Mouse (Mus musculus): ENCODE data around the gene 3110082I17Rik. TPM values are rescaled to one million over a fixed set of nuclear protein-coding genes. Genes with fewer than 3 reads are reported as not detected.

Gene 3110082I17Rik
- polyA plus RNA-seq, 1 experiment from 2014 or later = 12.7 TPM

DNA sequence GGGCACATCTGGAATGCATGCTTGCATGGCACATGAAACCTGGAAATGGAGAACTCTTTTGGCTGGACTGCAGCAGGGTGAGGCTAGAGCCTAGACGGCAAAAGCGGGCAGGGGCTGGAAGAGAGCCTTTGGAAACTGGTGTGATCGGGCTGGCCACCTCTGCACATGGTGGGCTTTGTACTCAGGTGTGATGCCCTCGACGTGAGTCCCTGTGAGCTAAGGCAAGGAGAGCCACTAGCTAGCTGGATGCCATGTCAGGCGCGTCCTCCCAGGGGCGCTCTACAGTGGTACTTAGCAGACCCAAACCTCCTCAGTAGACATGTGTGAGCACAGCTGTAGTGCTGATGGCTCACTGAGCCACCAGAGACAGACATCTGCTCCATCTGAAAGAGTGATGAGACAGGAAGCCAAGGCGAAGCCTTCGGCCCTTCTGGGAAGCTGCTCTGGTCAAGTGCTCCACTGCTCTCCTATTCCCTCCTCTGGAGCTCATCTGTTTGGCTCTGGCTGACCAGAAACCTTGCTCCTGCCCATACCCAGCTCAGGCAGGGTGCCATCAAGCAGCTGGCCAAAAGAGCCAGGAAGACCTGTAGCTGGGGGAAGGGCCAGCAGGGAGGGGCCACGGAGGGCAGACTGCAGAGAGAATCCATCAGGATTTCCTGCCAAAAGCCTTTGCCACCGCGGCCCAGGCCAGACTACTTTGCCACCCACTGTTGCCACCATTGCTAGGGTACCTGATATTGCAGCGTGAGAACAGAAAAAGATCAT, 53.0 kb downstream of the 3110082I17Rik start:
- Histone ChIP-seq H3K36me3 (replicated peaks; ENCODE audit: control insufficient read depth, insufficient read depth) (no peaks in the 10 kb centered on the region), H3K27me3 (ENCODE audit: control insufficient read depth, insufficient read depth, low read length) (no peaks in the 10 kb centered on the region), H3K9ac (no peak overlapping the region), H3K4me1 (replicated peaks; ENCODE audit: control insufficient read depth, insufficient read depth, low read length) (no peaks in the 10 kb centered on the region; the same call in 1 of the 2 replicates), H3K4me3 (replicated peaks; ENCODE audit: low read length) (no peak overlapping the region), H3K9me3 (ENCODE audit: control insufficient read depth, low read length) (no peaks in the 10 kb centered on the region), H3K4me2 (replicated peaks) (no peak overlapping the region), H3K27ac (no peak overlapping the region)
- 82% methylated on average over 14 of the region's 14 CpGs for WGBS
- ATAC-seq (ENCODE audit: low FRiP score) = no peak
- no peak for DNase-seq (ENCODE audit: low spot score)

DNA sequence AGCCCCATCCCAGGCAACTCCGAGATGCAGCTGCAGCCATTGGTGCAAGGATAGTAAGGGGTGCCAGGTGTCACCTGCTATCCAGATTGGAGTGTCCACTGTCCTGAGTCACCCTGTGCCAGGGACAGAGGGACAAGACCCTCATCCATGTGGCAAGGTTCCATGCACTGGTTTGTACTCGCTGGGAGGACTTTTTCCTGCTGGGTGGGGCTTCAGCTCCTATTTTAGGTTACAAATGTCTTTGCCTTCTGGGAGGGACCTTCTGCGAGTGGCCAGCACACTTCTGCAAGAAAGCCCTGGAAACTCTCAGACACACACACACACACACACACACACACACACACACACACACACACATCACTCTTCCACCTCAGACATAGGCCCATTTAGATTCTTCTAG, 54.4 kb downstream of the 3110082I17Rik start:
- Histone ChIP-seq H3K4me2 (replicated peaks) (no peak overlapping the region), H3K4me1 (replicated peaks; ENCODE audit: control insufficient read depth, insufficient read depth, low read length) (no peaks in the 10 kb centered on the region; the same call in 1 of the 2 replicates), H3K36me3 (replicated peaks; ENCODE audit: control insufficient read depth, insufficient read depth) (no peaks in the 10 kb centered on the region), H3K4me3 (replicated peaks; ENCODE audit: low read length) (no peak overlapping the region), H3K9ac (no peak overlapping the region), H3K27me3 (ENCODE audit: control insufficient read depth, insufficient read depth, low read length) (no peaks in the 10 kb centered on the region), H3K27ac (0 out of 2 replicates have a peak overlapping the region, but pooled peaks have one; percentile 38), H3K9me3 (ENCODE audit: control insufficient read depth, low read length) (no peaks in the 10 kb centered on the region)
- ATAC-seq (ENCODE audit: low FRiP score) (no peak), DNase-seq (ENCODE audit: low spot score) (no peak)
- WGBS = 92% methylated on average over 3 of the region's 3 CpGs

DNA sequence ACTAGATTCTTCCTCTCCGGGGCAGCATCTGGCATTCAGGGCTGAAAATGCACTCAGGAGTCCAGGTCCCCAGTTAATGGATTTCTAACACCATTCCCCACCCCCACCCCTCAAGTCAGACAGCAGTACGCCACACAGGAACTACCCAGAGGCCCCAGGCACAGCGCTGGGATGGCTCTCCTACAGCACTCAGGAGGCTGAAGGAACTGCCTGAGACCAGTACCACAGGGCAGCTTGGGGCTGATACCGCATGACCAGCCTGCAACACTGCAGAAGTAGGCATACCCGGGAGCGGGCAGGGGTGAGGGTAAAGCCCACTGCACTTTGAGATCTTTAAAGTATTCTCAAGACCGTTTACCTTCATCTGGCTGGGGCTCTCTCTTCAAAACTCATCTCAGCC, 54.8 kb downstream of the 3110082I17Rik start:
- Histone ChIP-seq H3K9me3 (ENCODE audit: control insufficient read depth, low read length) (no peaks in the 10 kb centered on the region), H3K4me3 (replicated peaks; ENCODE audit: low read length) (no peak overlapping the region), H3K9ac (no peak overlapping the region), H3K36me3 (replicated peaks; ENCODE audit: control insufficient read depth, insufficient read depth) (no peaks in the 10 kb centered on the region), H3K27ac (0 out of 2 replicates have a peak overlapping the region, but pooled peaks have one; percentile 38), H3K27me3 (ENCODE audit: control insufficient read depth, insufficient read depth, low read length) (no peaks in the 10 kb centered on the region), H3K4me2 (replicated peaks) (no peak overlapping the region), H3K4me1 (replicated peaks; ENCODE audit: control insufficient read depth, insufficient read depth, low read length) (no peaks in the 10 kb centered on the region; the same call in 1 of the 2 replicates)
- ATAC-seq (ENCODE audit: low FRiP score) = no peak
- WGBS = 77% methylated on average over 7 of the region's 7 CpGs
- no peak for DNase-seq (ENCODE audit: low spot score)

DNA sequence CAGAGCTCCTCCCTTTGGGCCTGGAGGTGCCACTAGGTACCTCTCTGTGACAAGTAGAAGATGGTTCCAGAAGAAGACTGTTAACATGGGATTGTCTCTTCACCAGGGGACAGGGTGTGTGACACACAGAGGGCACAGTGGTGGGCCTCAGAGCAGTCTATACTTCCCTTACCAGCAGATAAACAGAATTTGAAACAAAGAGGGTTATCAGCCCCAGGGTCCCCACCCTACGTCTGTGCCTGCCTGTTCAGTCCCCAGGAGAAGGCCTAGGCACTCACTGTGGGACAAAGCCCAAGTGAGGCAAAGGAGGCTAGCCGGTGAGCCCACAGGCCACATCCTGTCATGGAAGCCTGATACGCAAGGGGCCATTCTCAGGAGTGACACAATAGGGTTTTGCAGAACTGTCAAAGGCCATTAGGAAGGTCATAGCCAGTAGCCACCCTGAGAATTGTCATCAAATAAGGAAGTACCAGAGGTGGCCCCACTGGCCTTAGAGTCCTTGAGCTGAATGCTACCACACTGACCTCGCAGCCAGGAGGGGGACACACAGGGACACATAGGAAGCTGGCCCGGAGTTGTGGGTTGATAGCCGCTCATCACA, 55.4 kb downstream of the 3110082I17Rik start, which contains the start of gene C130050O18Rik:
C130050O18Rik (plus strand) TSS at position 480 of the 601 bp plus-strand sequence.
- DNase-seq (ENCODE audit: low spot score) = no peak
- no peaks in the 10 kb centered on the region for H3K36me3 ChIP-seq (replicated peaks; ENCODE audit: control insufficient read depth, insufficient read depth)
- no peak within 1 kb of the TSS for H3K4me3 ChIP-seq (replicated peaks; ENCODE audit: low read length)
- no peaks in the 10 kb centered on the region for H3K27me3 ChIP-seq (ENCODE audit: control insufficient read depth, insufficient read depth, low read length)
- 81% methylated on average over 6 of the region's 6 CpGs for WGBS
- no peak for ATAC-seq (ENCODE audit: low FRiP score)
- no peaks in the 10 kb centered on the region for H3K9me3 ChIP-seq (ENCODE audit: control insufficient read depth, low read length)
- 0 out of 2 replicates have a peak within 1 kb of the TSS, but pooled peaks have one; percentile 38 for H3K27ac ChIP-seq
- H3K9ac ChIP-seq = no peak within 1 kb of the TSS
- H3K4me1 ChIP-seq (replicated peaks; ENCODE audit: control insufficient read depth, insufficient read depth, low read length) = no peaks in the 10 kb centered on the region; the same call in 1 of the 2 replicates
- no peak within 1 kb of the TSS for H3K4me2 ChIP-seq (replicated peaks)

DNA sequence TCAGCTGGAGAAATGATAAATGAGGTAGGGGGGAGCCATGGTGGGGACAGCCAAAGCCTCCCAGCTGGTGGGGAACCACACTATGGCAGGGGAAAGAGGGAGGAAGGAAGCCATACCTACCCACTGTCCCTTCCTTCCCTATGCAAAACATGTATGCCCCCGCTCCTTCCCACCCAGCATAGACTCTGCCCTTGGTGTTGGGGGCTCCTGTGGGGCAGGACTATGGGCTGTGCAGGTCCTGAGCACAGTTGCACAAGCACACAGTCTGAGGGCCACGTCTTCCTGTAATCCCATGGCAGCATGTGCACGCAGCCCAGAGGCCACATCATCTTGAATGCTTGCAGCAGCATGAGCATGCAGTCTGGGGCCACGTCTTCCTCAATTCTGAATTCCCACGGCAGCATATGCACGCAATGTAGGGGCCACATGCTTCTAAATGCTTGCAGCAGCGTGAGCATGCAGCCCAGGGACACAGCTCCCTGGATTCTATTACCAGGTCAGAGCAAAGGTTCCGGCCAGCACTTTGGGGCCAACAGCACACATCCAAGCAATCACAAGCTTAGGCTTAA, 56.6 kb downstream of the 3110082I17Rik start:
- H3K4me3 ChIP-seq (replicated peaks; ENCODE audit: low read length) = no peak overlapping the region
- DNase-seq (ENCODE audit: low spot score) (no peak), ATAC-seq (ENCODE audit: low FRiP score) (no peak)
- no peaks in the 10 kb centered on the region; the same call in 1 of the 2 replicates for H3K4me1 ChIP-seq (replicated peaks; ENCODE audit: control insufficient read depth, insufficient read depth, low read length)
- H3K9me3 ChIP-seq (ENCODE audit: control insufficient read depth, low read length) = no peaks in the 10 kb centered on the region
- H3K27ac ChIP-seq = no peak overlapping the region
- H3K36me3 ChIP-seq (replicated peaks; ENCODE audit: control insufficient read depth, insufficient read depth) = no peaks in the 10 kb centered on the region
- no peak overlapping the region for H3K9ac ChIP-seq
- H3K27me3 ChIP-seq (ENCODE audit: control insufficient read depth, insufficient read depth, low read length) = no peaks in the 10 kb centered on the region
- H3K4me2 ChIP-seq (replicated peaks) = no peak overlapping the region
- WGBS = 90% methylated on average over 8 of the region's 8 CpGs

DNA sequence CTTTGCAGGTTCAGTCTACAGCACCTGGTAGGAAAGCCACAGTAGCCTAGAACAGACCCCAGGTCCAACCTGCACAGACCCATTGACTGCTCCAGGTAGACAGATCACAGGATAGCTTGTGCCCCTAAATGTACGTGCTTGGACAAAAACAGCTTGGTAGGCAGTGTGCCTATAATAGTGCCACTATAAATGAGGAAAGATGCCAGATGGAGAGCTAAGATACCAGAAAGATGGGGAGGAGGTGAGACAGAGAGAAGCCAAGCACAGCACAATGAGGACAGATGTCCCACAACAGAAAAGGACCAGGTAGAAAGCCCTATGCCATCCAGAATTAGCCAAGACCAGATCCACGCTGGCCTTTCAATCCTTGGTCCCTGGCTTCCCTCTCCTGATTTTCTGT, 58.2 kb downstream of the 3110082I17Rik start:
- Histone ChIP-seq H3K9me3 (ENCODE audit: control insufficient read depth, low read length) (no peaks in the 10 kb centered on the region), H3K4me3 (replicated peaks; ENCODE audit: low read length) (no peak overlapping the region), H3K9ac (no peak overlapping the region), H3K27ac (no peak overlapping the region), H3K4me1 (replicated peaks; ENCODE audit: control insufficient read depth, insufficient read depth, low read length) (no peaks in the 10 kb centered on the region; the same call in 1 of the 2 replicates), H3K27me3 (ENCODE audit: control insufficient read depth, insufficient read depth, low read length) (no peaks in the 10 kb centered on the region), H3K36me3 (replicated peaks; ENCODE audit: control insufficient read depth, insufficient read depth) (no peaks in the 10 kb centered on the region), H3K4me2 (replicated peaks) (no peak overlapping the region)
- no peak for ATAC-seq (ENCODE audit: low FRiP score)
- DNase-seq (ENCODE audit: low spot score) = no peak
- 94% methylated on average over 2 of the region's 2 CpGs for WGBS

DNA sequence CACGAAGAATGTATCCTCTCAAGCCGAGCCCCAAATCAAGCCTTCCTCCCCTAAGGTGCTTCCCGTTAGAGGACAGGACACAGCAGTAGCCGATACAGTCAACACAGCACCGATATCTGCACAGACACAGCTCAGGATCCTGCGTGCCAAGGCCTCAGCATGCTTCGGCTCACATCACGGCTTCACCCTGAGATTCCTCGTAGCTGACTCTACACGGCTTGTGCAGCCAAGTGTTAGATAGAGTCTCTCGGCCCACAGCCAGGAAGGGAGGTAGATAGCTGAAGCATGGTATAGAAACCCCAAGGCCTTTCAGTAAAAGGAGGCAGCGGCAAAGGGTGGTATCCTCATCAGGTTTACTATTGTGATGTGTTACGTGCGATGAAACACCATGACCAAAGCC, 60.3 kb downstream of the 3110082I17Rik start:
- Histone ChIP-seq H3K9me3 (ENCODE audit: control insufficient read depth, low read length) (no peaks in the 10 kb centered on the region), H3K36me3 (replicated peaks; ENCODE audit: control insufficient read depth, insufficient read depth) (no peaks in the 10 kb centered on the region), H3K27ac (no peak overlapping the region), H3K4me2 (replicated peaks) (no peak overlapping the region), H3K27me3 (ENCODE audit: control insufficient read depth, insufficient read depth, low read length) (no peaks in the 10 kb centered on the region), H3K4me3 (replicated peaks; ENCODE audit: low read length) (no peak overlapping the region), H3K9ac (no peak overlapping the region), H3K4me1 (replicated peaks; ENCODE audit: control insufficient read depth, insufficient read depth, low read length) (no peaks in the 10 kb centered on the region)
- DNase-seq (ENCODE audit: low spot score) = no peak
- 89% methylated on average over 14 of the region's 14 CpGs for WGBS
- ATAC-seq (ENCODE audit: low FRiP score) = no peak

DNA sequence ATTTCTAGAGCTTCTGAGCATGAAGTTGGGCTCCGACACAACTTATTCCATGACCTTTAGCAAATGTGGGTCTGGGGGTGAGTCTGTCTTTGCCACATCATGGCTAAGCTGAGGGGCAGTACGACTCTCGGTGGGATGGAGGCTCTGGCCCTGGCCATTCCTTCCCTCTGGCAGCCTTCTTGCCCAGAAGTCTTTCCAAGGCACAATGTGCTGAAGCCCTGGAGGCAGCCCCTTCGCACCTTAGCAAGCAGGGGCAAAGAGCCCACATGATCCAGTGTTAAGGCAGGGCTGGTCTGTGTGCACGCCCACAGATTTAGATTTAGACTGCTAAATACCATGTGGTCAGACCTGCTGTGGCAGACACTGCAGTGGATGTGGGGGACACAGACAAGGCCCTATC, 61.5 kb downstream of the 3110082I17Rik start:
- H3K4me1 ChIP-seq (replicated peaks; ENCODE audit: control insufficient read depth, insufficient read depth, low read length) = no peaks in the 10 kb centered on the region
- H3K27me3 ChIP-seq (ENCODE audit: control insufficient read depth, insufficient read depth, low read length) = no peaks in the 10 kb centered on the region
- ATAC-seq (ENCODE audit: low FRiP score) (no peak), DNase-seq (ENCODE audit: low spot score) (no peak)
- H3K4me2 ChIP-seq (replicated peaks) = no peak overlapping the region
- H3K4me3 ChIP-seq (replicated peaks; ENCODE audit: low read length) = no peak overlapping the region
- H3K9me3 ChIP-seq (ENCODE audit: control insufficient read depth, low read length) = no peaks in the 10 kb centered on the region
- H3K36me3 ChIP-seq (replicated peaks; ENCODE audit: control insufficient read depth, insufficient read depth) = no peaks in the 10 kb centered on the region
- no peak overlapping the region for H3K9ac ChIP-seq
- H3K27ac ChIP-seq = no peak overlapping the region
- WGBS = 86% methylated on average over 5 of the region's 5 CpGs

DNA sequence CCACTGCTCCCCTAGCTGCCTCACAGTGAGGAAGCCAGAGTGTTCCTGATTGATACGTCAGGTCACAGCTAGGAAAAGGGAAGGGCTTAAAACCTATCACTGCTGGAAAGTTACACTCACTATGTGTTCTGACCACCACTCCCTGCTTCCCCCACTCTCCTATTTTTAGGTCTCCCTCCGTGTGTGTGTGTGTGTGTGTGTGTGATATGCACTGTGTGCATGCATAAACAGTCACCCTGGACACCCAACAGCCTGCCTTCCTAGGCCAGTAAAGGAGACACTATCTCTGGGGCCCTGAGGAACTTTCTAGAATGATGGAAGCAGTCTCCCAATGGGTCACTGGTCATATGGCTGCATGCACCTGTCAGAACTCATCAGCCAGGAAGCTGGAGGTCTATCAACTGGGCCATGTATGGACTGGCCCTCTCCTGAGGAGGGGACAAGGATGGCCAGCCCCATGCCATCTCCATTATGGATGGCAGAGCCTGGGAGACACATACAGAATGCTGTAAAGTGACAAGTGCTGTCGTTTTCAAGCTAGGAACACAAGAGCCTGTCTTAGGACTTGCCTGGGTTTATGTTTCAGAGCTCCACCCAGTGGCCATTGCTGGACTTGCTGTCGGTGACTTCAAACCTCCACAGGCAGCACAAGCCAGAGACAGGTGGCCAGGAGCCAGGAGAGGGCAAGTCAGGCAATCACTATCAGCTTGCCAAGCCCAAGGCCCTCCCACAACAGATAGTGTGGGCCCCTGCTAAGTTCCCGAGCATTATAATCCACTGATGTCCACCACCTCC, 62.2 kb downstream of the 3110082I17Rik start:
- no peaks in the 10 kb centered on the region for H3K9me3 ChIP-seq (ENCODE audit: control insufficient read depth, low read length)
- H3K4me2 ChIP-seq (replicated peaks) = no peak overlapping the region
- peak; percentile 77; the same call in 1 of the 2 replicates for ATAC-seq (ENCODE audit: low FRiP score)
- H3K36me3 ChIP-seq (replicated peaks; ENCODE audit: control insufficient read depth, insufficient read depth) = no peaks in the 10 kb centered on the region
- no peak overlapping the region for H3K27ac ChIP-seq
- no peaks in the 10 kb centered on the region for H3K4me1 ChIP-seq (replicated peaks; ENCODE audit: control insufficient read depth, insufficient read depth, low read length)
- no peak overlapping the region for H3K4me3 ChIP-seq (replicated peaks; ENCODE audit: low read length)
- DNase-seq (ENCODE audit: low spot score) = peak; percentile 91
- H3K9ac ChIP-seq = no peak overlapping the region
- no peaks in the 10 kb centered on the region for H3K27me3 ChIP-seq (ENCODE audit: control insufficient read depth, insufficient read depth, low read length)
- 37% methylated on average over 5 of the region's 5 CpGs for WGBS

Measured in hindbrain, embryonic 14.5 days (tissue).